Mouse (Mus musculus): ENCODE data around the gene Gm49359. TPM values are rescaled to one million over a fixed set of nuclear protein-coding genes. Genes with fewer than 3 reads are reported as not detected.
"Not testable (repeated sequence)": the region's sequence is repeated elsewhere in the genome, so short reads cannot be mapped to it uniquely, and the experiment has no call there.

The Gm49359 gene
- 4.4 and 7.4 TPM in 2 replicates for polyA plus RNA-seq (2012; rRNA removed)
- 10.0 and 11.3 TPM in 2 replicates for polyA plus RNA-seq (2014; fragmentation: Nextera tagmentation; extraction: Ambion mirVana)

DNA sequence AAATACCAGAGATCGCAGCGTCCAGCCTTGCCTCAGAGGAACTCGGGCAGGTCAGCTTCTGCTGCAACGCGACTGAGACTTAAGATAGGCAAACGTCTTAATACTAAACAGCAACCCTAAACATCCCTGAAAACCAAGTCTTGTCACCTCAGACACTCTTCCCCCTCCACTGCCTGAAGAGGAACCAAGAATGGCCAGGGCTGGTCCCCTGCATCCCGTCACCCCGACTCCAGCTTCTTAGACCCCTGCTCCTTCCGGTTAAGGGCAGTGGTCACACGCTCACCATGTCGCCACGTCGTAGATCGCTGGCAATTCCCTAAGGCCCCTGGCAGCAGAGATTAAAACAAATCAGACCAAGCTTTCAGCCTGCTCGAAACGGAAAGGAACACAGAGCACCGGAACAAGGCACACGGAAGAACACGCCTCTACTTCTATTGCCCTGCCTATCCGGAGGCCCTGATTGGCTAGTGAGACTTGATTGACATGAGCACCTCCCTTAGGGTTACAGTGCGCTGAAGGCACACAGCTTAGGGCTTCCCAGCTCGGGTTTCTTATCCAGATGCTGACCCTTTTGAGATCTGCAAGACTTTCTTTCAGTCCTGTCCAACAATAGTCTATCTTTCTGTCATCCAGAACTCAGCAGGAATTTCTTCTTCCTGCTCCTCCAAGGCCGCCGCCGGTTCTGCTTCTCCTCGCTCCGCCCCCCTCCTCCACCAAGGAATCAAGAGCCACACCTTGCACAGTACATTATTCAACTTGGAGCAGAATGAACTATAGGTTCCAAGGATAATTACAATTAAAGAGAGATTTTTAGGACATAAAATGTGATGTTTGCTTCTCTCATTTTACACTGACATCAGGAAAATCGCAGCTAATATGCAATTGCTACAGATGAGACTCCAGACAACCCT lies at the start of gene Gm49359:
Gene Gm49359, minus strand, starts transcription at position 409 of the 911 bp plus-strand sequence.
- ATAC-seq (ENCODE audit: low FRiP score, low read depth) (peak; percentile 98), DNase-seq (ENCODE audit: low spot score) (peak; percentile 92)
- not testable (repeated sequence) for H3K27me3 ChIP-seq (ENCODE audit: control insufficient read depth, insufficient read depth, low read length); H3K36me3 ChIP-seq (ENCODE audit: control insufficient read depth, insufficient read depth, low read length); H3K4me1 ChIP-seq (ENCODE audit: control insufficient read depth, insufficient read depth, low read length)
- peak within 1 kb of the TSS; percentile 32 for H3K4me2 ChIP-seq (replicated peaks; ENCODE audit: low read depth, low read length, severe bottlenecking)
- WGBS = 3% methylated on average over 28 of the region's 28 CpGs
- peak within 1 kb of the TSS; percentile 81 for H3K9ac ChIP-seq (ENCODE audit: low read depth, low read length, severe bottlenecking)
- H3K27ac ChIP-seq (replicated peaks; ENCODE audit: low read depth, low read length) = peak within 1 kb of the TSS; percentile 55; the same call in 1 of the 2 replicates
- H3K4me3 ChIP-seq (replicated peaks; ENCODE audit: low read length) = peak within 1 kb of the TSS; percentile 60
- peaks cover 15% of the 10 kb centered on the region for H3K9me3 ChIP-seq (ENCODE audit: control insufficient read depth, low read length)

DNA sequence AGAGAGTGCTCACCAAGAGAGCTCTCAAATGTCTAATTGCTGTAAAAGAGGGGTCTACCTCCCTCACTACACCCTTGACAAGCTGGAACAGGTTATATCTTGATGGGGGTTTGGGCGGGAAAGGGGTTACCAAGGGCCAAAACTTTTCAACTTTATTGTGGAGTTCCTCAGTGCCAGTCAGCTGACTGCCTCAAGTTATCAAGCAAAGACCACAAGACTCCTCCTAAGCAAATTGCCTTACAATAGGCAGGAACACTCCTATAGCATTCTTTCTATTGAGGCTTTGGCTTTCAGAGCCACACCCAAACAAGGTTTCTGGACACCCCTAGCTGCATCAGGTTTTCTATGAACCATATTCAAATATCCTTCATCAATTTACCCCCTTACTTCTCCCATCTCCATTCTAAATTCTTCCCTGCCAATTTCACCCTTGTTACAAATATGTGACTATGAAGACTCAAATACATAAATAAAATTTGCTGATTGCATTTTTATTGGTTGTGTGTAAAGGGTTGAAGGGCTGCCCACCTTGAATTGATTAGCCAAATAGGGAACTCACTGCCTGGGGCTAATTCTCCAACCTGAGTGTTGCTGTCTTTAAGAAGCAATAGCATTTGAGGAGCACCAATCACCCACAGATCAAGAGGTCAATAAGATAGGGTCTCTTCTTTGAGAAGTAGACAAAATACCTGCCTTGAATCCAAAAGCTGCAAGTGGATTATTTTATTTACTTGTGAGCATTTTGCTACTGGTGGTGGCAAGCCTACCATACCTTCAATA lies 44.2 kb upstream of the Gm49359 start:
- DNase-seq (ENCODE audit: low spot score); ATAC-seq (ENCODE audit: low FRiP score, low read depth); H3K4me2 ChIP-seq (replicated peaks; ENCODE audit: low read depth, low read length, severe bottlenecking); H3K9ac ChIP-seq (ENCODE audit: low read depth, low read length, severe bottlenecking); H3K9me3 ChIP-seq (ENCODE audit: control insufficient read depth, low read length); H3K27ac ChIP-seq (replicated peaks; ENCODE audit: low read depth, low read length); H3K36me3 ChIP-seq (ENCODE audit: control insufficient read depth, insufficient read depth, low read length); H3K4me3 ChIP-seq (replicated peaks; ENCODE audit: low read length); H3K27me3 ChIP-seq (ENCODE audit: control insufficient read depth, insufficient read depth, low read length); H3K4me1 ChIP-seq (ENCODE audit: control insufficient read depth, insufficient read depth, low read length): not testable (repeated sequence)
- 81% methylated on average over 1 of the region's 1 CpGs for WGBS

DNA sequence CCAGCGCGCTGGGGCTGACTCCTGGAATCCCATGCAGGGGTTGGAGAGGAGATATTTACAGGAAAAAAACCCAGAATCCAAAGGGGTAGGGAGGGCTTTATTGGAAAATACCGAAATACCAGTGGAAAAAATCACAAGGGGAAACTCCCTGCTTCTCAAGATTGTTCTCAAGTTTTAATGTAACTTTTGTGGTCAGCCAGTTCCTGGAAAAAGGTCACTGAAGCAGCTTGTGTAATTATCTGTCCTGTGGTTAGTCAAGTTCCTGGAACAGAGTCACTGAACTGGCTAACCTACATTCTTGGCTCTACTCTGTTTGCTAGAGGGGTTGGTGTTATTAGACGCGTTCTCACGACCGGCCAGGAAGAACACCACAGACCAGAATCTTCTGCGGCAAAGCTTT lies 6.0 kb upstream of the Gm49359 start:
- ATAC-seq (ENCODE audit: low FRiP score, low read depth); H3K9ac ChIP-seq (ENCODE audit: low read depth, low read length, severe bottlenecking); H3K36me3 ChIP-seq (ENCODE audit: control insufficient read depth, insufficient read depth, low read length); H3K4me2 ChIP-seq (replicated peaks; ENCODE audit: low read depth, low read length, severe bottlenecking); H3K4me3 ChIP-seq (replicated peaks; ENCODE audit: low read length); H3K9me3 ChIP-seq (ENCODE audit: control insufficient read depth, low read length); H3K4me1 ChIP-seq (ENCODE audit: control insufficient read depth, insufficient read depth, low read length); DNase-seq (ENCODE audit: low spot score); H3K27ac ChIP-seq (replicated peaks; ENCODE audit: low read depth, low read length); H3K27me3 ChIP-seq (ENCODE audit: control insufficient read depth, insufficient read depth, low read length): not testable (repeated sequence)
- 98% methylated on average over 8 of the region's 8 CpGs for WGBS

DNA sequence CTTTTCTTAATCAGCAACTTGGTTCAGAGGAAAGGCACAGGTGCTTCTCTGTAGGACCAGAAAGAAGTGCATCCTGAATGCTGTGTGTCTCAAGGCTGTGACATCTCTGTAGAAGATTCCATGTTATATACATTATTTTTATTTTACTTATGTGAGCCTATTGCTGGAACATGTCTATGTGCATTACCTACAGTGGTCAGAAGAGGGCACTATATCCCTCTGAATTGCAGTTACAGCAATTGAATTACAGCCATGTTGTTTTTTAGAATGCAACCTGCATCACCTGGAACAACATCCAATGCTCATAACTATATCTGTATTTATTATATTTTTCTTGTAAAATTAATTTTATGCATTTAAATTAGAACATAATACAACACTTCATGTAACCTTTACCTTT lies 3.3 kb upstream of the Gm49359 start:
- not testable (repeated sequence) for H3K9ac ChIP-seq (ENCODE audit: low read depth, low read length, severe bottlenecking); H3K36me3 ChIP-seq (ENCODE audit: control insufficient read depth, insufficient read depth, low read length); H3K4me1 ChIP-seq (ENCODE audit: control insufficient read depth, insufficient read depth, low read length); H3K27ac ChIP-seq (replicated peaks; ENCODE audit: low read depth, low read length); ATAC-seq (ENCODE audit: low FRiP score, low read depth); H3K4me2 ChIP-seq (replicated peaks; ENCODE audit: low read depth, low read length, severe bottlenecking); H3K27me3 ChIP-seq (ENCODE audit: control insufficient read depth, insufficient read depth, low read length); H3K4me3 ChIP-seq (replicated peaks; ENCODE audit: low read length); H3K9me3 ChIP-seq (ENCODE audit: control insufficient read depth, low read length)
- DNase-seq (ENCODE audit: low spot score) = peak; percentile 25

Small RNAs within 50 kb of the gene (microRNA-seq; reads per million reads assigned to microRNA genes)
- not detected for gene Gm22256

Other genes with a start within 250 kb of the Gm49359 start
- gene Gm3604, start 83.7 kb downstream of the Gm49359 start, polyA plus RNA-seq (2012; rRNA removed) = 1.1 and 2.2 TPM in 2 replicates
- 4.5 and 4.6 TPM in 2 replicates for gene Gm3604, start 83.7 kb downstream of the Gm49359 start, polyA plus RNA-seq (2014; fragmentation: Nextera tagmentation; extraction: Ambion mirVana)
- not detected in 2 replicates for gene Zfp935, start 91.7 kb upstream of the Gm49359 start, polyA plus RNA-seq (2012; rRNA removed)
- gene Zfp935, start 91.7 kb upstream of the Gm49359 start, polyA plus RNA-seq (2014; fragmentation: Nextera tagmentation; extraction: Ambion mirVana) = 1.6 TPM in 1 of 2 replicates, not detected in the other
- gene Zfp934, start 104.4 kb upstream of the Gm49359 start, polyA plus RNA-seq (2012; rRNA removed) = 12.1 and 12.4 TPM in 2 replicates
- 18.0 and 18.2 TPM in 2 replicates for gene Zfp934, start 104.4 kb upstream of the Gm49359 start, polyA plus RNA-seq (2014; fragmentation: Nextera tagmentation; extraction: Ambion mirVana)
- gene 6720489N17Rik, start 157.3 kb upstream of the Gm49359 start, polyA plus RNA-seq (2012; rRNA removed) = 3.8 and 5.8 TPM in 2 replicates
- 10.0 and 10.7 TPM in 2 replicates for gene 6720489N17Rik, start 157.3 kb upstream of the Gm49359 start, polyA plus RNA-seq (2014; fragmentation: Nextera tagmentation; extraction: Ambion mirVana)